Mouse (Mus musculus): ENCODE measurements around the gene Rfwd3.
"Not testable (repeated sequence)": the region's sequence is repeated elsewhere in the genome, so short reads cannot be mapped to it uniquely, and the experiment has no call there.

Rfwd3 gene

DNA sequence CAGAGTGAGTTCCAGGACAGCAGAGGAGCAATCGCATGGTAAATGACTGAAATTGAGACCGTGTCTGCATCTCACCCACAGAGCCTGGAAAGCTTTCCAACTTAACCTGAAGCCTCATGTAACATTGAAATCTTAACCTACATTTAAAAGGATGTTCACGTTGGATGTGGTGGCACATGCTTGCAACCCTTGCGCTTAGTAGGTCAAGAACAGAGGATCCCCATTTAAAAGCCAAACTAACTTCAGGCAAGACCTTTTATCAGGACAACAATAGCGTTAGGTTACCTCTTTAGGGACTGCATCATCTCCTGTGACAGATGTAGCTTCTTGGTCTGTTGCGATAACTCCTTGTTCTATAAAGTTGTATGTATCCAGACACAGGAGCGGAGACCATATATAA lies 9.4 kb downstream of the Rfwd3 start:
- DNase-seq (ENCODE audit: low read depth, low spot score) = no peak

DNA sequence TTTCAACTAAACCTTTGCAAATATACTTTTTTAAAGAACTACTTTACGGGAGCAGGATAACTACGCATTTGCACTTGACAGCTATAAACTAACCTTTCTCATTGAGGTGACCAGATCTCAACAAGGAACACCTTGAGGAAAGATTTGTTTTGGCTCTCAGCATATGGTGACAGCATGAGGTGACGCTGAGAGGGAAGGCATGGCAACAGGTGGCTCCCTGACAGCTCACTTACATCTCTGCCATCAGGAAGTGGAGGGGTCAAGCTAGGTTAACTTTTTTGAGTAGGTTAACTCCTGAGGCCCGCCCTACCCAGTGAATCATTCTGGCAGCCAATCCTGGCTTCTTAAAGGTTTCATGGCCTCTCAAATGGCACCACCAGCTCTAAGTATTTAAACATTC lies 14.4 kb downstream of the Rfwd3 start:
- DNase-seq (ENCODE audit: low read depth, low spot score) = no peak

GRCm38 (mm10) chr8:111282093-111282492 lies 17.9 kb downstream of the Rfwd3 start:
- no peak for DNase-seq (ENCODE audit: low read depth, low spot score)

DNA sequence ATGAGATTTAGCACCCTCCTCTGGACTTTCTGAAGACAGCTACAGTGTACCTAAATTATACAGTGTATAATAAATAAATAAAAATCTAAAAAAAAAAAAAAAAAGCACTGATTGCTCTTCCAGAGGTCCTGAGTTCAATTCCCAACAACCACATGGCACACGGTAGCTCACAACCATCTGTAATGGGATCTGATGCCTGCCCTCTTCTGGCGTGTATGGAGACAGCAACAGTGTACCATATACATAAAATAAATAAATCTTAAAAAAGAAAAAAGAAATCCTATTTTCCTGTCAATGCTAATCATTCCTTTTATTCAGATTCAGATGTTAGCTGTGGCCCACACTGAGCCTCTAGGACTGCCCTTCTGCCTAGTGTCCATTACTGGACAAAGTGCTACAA lies 31.7 kb downstream of the Rfwd3 start:
- DNase-seq (ENCODE audit: low read depth, low spot score) = no peak

- not testable (repeated sequence) for DNase-seq (ENCODE audit: low read depth, low spot score)
Observed at GRCm38 (mm10) chr8:111266161-111266560, 33.9 kb downstream of the Rfwd3 start.

- DNase-seq (ENCODE audit: low read depth, low spot score) = no peak
Observed at GRCm38 (mm10) chr8:111264693-111265220, 35.3 kb downstream of the Rfwd3 start.

DNA sequence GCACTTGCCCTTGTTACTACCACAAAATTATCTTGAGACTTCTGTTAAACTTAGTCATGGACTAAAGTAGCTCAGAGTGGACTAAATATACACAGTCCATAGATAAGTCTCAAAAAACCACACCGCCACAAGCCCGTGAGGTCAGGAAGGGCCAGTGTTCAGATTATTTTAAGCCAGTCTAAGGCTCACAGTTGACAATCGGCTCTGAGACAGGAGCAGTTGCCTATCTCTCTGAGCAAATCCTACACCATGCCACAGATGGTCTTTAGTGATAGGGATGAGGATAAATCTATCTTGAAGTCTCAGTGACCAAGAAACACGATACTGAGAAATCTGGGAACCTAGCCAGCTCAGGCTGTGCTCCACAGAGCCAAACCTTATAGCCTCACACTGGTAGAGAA lies 38.0 kb downstream of the Rfwd3 start:
- no peak for DNase-seq (ENCODE audit: low read depth, low spot score)

DNA sequence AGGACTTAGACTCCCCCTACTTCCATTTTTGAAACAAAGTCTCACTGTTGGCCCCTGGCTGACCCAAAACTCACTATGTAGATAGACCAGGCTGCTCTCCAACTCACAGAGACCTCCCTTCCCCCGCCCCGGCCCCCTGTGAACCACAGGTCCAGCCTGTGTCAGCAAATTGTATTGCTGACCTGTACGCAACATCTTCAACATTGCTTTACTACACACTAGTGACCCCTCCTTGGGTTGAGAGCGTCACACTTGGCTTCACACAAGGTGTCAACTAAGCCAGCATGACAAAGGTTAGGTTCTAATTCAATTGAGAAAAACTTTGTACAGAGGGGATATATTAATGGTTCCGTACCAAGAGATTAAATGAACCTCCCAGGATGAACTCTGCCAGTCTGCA lies 39.8 kb downstream of the Rfwd3 start:
- no peak for DNase-seq (ENCODE audit: low read depth, low spot score)

- no peak for DNase-seq (ENCODE audit: low read depth, low spot score)
Observed at GRCm38 (mm10) chr8:111259408-111259741, 40.6 kb downstream of the Rfwd3 start.

GRCm38 (mm10) chr8:111258631-111259407 lies 41.2 kb downstream of the Rfwd3 start, which contains the start of gene Glg1:
Gene Glg1, minus strand, starts transcription at chr8:111259216.
- DNase-seq (ENCODE audit: low read depth, low spot score) = peak; percentile 86

- no peak for DNase-seq (ENCODE audit: low read depth, low spot score)
Observed at GRCm38 (mm10) chr8:111258010-111258630, 41.9 kb downstream of the Rfwd3 start.

- DNase-seq (ENCODE audit: low read depth, low spot score) = no peak
Observed at GRCm38 (mm10) chr8:111252487-111253112, 47.4 kb downstream of the Rfwd3 start.

DNA sequence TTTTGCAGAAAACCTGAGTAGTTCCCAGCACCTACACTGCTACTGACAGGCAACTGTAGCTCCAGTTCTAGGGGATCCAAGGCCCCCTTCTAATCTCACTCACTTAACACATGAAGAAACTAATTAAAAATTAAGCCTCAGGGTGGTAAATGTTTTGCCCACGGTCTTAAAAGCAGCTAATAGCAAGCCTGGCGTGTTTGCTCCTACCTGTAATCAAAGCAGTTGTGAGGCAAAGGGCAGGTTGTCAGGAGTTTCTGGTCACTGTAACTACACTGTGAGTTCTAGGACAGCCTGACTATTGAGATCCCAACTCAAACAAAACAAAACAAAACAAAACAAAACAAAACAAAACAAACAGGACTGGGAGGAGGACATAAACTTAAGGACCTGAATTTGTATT lies 49.9 kb downstream of the Rfwd3 start:
- DNase-seq (ENCODE audit: low read depth, low spot score) = no peak

DNA sequence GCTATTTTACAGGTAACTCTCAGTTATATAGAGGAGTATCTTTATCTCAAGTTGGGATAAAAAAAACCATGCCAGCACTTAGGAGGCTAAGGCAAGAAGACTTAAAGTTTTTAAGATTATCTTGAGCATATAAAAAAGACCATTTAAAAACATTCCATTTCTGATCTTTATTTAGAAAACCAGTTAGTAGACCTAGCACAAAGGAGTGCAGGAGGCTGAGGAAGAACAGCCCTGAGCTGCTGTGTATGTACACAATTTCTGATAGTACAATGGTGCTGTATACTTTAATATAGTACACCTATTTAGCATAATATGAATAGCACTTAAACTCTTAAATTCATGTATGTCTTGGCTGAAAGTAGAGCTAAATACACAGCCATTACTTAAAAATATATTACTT lies 51.9 kb downstream of the Rfwd3 start:
- no peak for DNase-seq (ENCODE audit: low read depth, low spot score)

GRCm38 (mm10) chr8:111246864-111247263 lies 53.2 kb downstream of the Rfwd3 start:
- not testable (repeated sequence) for DNase-seq (ENCODE audit: low read depth, low spot score)

DNA sequence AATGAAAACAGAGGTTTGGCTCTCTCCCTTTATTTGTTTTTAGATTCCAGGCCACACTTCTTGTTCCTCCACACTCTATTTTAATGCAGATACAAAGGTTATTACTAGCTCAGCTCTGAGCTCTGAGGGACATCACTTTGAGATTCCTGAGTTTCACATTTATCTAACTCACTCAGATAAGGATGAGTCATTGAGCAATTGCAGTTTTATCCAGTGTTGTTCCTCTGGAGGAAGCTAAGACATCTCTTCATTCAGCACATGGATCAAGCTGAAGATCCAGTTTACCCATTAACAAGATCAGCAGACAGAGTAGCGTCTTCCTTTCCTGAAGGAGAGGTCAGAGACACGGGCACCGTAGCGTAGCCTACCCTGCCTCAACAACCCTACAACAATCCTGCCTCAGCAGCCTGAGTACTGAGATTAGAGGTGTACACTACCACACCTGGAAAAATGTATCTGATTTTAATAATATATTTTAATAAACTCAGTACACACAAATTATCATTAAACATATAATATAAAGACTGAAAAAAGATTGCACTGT lies 53.7 kb downstream of the Rfwd3 start:
- no peak for DNase-seq (ENCODE audit: low read depth, low spot score)

- DNase-seq (ENCODE audit: low read depth, low spot score) = no peak
Observed at GRCm38 (mm10) chr8:111237301-111237700, 62.7 kb downstream of the Rfwd3 start.

DNA sequence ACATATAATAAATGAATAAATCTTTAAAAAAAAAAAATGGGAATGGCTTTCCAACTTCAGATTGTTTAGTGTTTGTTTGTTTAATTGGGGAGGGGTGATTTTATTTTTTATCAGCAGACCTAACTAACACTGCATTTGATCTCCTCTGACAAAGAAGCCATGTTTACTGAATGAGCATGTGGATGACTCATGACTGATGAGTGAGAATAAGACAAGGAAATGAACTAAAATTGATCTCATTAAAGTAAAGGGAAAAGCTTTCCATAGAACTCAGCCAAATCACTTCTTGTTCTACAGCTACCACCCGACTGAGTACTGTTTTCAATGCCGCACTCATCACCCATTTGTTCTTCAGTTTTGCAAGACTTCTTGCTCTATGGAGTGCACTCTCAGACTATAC lies 66.3 kb downstream of the Rfwd3 start:
- DNase-seq (ENCODE audit: low read depth, low spot score) = no peak

DNA sequence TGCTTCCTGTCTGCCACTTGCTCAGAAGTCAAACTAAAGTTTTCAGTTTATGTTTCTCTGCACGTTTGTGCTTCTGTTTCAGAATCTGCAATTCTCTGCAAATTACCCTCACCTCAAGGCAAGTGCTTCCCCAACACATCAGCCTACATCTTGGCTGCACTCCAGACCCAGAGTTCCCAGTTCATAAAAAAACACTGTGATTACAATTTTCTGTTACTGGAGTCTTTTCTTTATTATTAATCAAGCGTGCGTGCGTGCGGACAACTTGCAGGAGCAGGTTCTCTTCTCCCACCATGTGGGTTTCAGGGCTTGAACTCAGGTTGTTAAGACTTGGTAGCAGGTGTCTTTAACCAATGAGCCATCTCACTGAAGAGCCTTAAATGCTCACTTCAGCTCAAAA lies 75.9 kb downstream of the Rfwd3 start:
- DNase-seq (ENCODE audit: low read depth, low spot score) = no peak

Data from telencephalon, adult 2 months (tissue).